Mouse (Mus musculus) layer of hippocampus, postnatal 14 days (tissue): ENCODE measurements around the gene Cry2. TPM values are rescaled to one million over a fixed set of nuclear protein-coding genes. Genes with fewer than 3 reads are reported as not detected.

Source experiments
- DNase-seq, 2 experiments: peaks; one replicate each; pipeline ENCODE4 v3.0.0; 2021 to 2022; ENCODE audit warnings: low spot score in 2 of 2, mixed read lengths in 1 of 2
- total RNA-seq, 2 experiments: library from RNA; stranded (reverse); gene quantifications; 2 replicates each; pipeline ENCODE4 v1.2.3; 2021

The Cry2 gene
- total RNA-seq, 2 experiments from 2014 or later, result 89.0 to 110 TPM

- DNase-seq, result no peak
Measured at GRCm38 (mm10) chr2:92446656-92447055, 12.8 kb upstream of the Cry2 start.

GRCm38 (mm10) chr2:92445890-92446289 lies 12.0 kb upstream of the Cry2 start:
- no peak for DNase-seq

GRCm38 (mm10) chr2:92444376-92444775 lies 10.5 kb upstream of the Cry2 start:
- no peak for DNase-seq

- DNase-seq, result no peak
Measured at GRCm38 (mm10) chr2:92443313-92443712, 9.5 kb upstream of the Cry2 start.

- DNase-seq, result peak in 1 of 2 experiments; percentile 54
Measured at GRCm38 (mm10) chr2:92442419-92443001, 8.7 kb upstream of the Cry2 start.

- DNase-seq, result no peak
Measured at GRCm38 (mm10) chr2:92440432-92440831, 6.6 kb upstream of the Cry2 start.

- DNase-seq, result no peak
Measured at GRCm38 (mm10) chr2:92438567-92438966, 4.7 kb upstream of the Cry2 start.

- peak; percentile 74 to 87 for DNase-seq
Measured at GRCm38 (mm10) chr2:92437875-92438274, 4.0 kb upstream of the Cry2 start.

- no peak for DNase-seq
Measured at GRCm38 (mm10) chr2:92437366-92437765, 3.5 kb upstream of the Cry2 start.

- DNase-seq, result peak in 1 of 2 experiments; percentile 41
Measured at GRCm38 (mm10) chr2:92435023-92435422, 1.2 kb upstream of the Cry2 start.

GRCm38 (mm10) chr2:92434375-92434745 lies 517 bp upstream of the Cry2 start:
- no peak for DNase-seq

- DNase-seq, result peak in 1 of 2 experiments; percentile 46
Measured at GRCm38 (mm10) chr2:92432299-92433295, 1.2 kb downstream of the Cry2 start.

GRCm38 (mm10) chr2:92431611-92432179 lies 2.1 kb downstream of the Cry2 start:
- DNase-seq, result no peak

GRCm38 (mm10) chr2:92430723-92431541 lies 2.9 kb downstream of the Cry2 start:
- peak; percentile 50 to 62 for DNase-seq

- no peak for DNase-seq
Measured at GRCm38 (mm10) chr2:92430089-92430488, 3.8 kb downstream of the Cry2 start.

- peak; percentile 63 to 82 for DNase-seq
Measured at GRCm38 (mm10) chr2:92427882-92428281, 6.0 kb downstream of the Cry2 start.

- no peak for DNase-seq
Measured at GRCm38 (mm10) chr2:92426426-92426825, 7.4 kb downstream of the Cry2 start.

GRCm38 (mm10) chr2:92425366-92425765 lies 8.5 kb downstream of the Cry2 start:
- DNase-seq, result no peak

GRCm38 (mm10) chr2:92424462-92425308 lies 9.2 kb downstream of the Cry2 start:
- DNase-seq, result peak in 1 of 2 experiments; percentile 70
